Mouse (Mus musculus) thymus, adult 2 months (tissue): ENCODE results near the gene Spire2. TPM values are rescaled to one million over a fixed set of nuclear protein-coding genes. Genes with fewer than 3 reads are reported as not detected.

Experiments
- DNase-seq: peaks from one replicate; pipeline ENCODE4 v3.0.0; 2021
- H3K27ac ChIP-seq: fragments of 200-500 bp; 2 replicates; pipeline ENCODE4 v1.5.1; 2012; ENCODE audit warnings: low read length, control low read depth; ENCODE audit not compliant: control insufficient read depth, insufficient read depth
- H3K27me3 ChIP-seq: fragments of 200-500 bp; 2 replicates; pipeline ENCODE4 v1.6.1; 2012; ENCODE audit warnings: mild to moderate bottlenecking, low read length, moderate library complexity, mixed read lengths; ENCODE audit not compliant: control insufficient read depth, insufficient read depth
- H3K36me3 ChIP-seq: fragments of 200-500 bp; 2 replicates; pipeline ENCODE4 v1.6.1; 2012; ENCODE audit warnings: mild to moderate bottlenecking, low read length, moderate library complexity; ENCODE audit not compliant: control insufficient read depth, insufficient read depth
- H3K4me1 ChIP-seq: fragments of 200-500 bp; replicated peaks from 2 replicates; pipeline ENCODE4 v1.6.1; 2012; ENCODE audit warnings: low read length; ENCODE audit not compliant: control insufficient read depth, insufficient read depth
- H3K4me3 ChIP-seq: fragments of 200-500 bp; 2 replicates; pipeline ENCODE4 v1.5.1; 2012; ENCODE audit warnings: mild to moderate bottlenecking, low read length, control low read depth, moderate library complexity; ENCODE audit not compliant: control insufficient read depth, insufficient read depth
- CTCF ChIP-seq: fragments of 200-500 bp; IDR thresholded peaks from 2 replicates; pipeline ENCODE4 v1.5.1; 2012; ENCODE audit warnings: mild to moderate bottlenecking, control low read depth, low read length, moderate library complexity, borderline replicate concordance; ENCODE audit not compliant: control insufficient read depth, poor library complexity, insufficient read depth; ENCODE audit errors: extremely low read depth
- POLR2A ChIP-seq: fragments of 200-500 bp; IDR thresholded peaks from 2 replicates; pipeline ENCODE4 v1.6.1; 2012; ENCODE audit warnings: mild to moderate bottlenecking, low read length, control low read depth, moderate library complexity; ENCODE audit not compliant: control insufficient read depth, poor library complexity, insufficient read depth; ENCODE audit errors: extremely low read depth
- WGBS: fragments of 180-500 bp; shearing (Covaris S2); methylation state at CpG from one replicate; pipeline ENCODE4 v1.1.7; 2018; 5-methylcytosine and 5-hydroxymethylcytosine counted together
- polyA plus RNA-seq: library from polyadenylated mRNA; depleted of rRNA; stranded (reverse); fragments of >200 nt; gene quantifications from 2 replicates; pipeline ENCODE4 v1.2.3, GENCODE M21; 2012

The Spire2 gene
- polyA plus RNA-seq, 1 experiment = 2.1 TPM

DNA sequence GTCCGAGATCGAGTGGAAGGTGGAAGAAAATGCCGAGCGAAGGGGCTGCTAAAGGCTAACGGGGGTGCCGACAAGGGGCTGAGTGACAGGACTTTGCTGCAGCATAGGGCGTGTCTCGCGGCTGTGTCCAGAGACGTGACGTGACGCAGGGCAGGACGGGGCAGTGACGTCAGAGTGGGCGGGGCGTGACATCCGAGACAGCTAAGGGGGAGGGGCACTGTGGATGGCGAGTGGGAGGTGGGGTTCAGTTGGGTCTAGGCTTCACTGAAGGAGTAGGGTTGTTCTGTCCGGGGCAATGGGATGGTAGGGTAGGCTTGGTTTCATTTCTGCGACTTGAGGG, 41.7 kb downstream of the Spire2 start:
- WGBS = under 1% methylated on average over 20 of the region's 20 CpGs

DNA sequence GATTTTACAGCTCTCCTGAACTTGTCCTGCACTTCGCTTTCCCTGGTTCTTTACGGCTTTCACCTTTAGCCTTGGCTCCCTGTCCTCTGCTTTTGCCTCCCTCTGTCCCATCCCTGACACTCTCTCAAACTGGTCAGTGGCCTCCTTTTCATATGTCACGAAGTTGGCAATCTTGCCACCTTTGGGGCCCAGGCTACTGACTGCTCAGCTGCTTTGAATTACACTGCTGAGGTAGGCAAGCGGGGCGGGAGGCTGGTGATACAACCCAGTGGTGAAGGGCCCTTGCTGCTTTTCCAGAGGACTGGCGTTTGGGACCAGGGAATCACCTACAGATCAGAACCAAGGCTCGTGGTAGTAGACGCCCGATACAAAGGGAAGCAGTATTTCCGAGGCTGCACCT, 43.2 kb downstream of the Spire2 start:
- Histone ChIP-seq H3K4me3 (no peak overlapping the region), H3K27ac (no peak overlapping the region), H3K4me1 (peaks cover 8% of the 10 kb centered on the region; the same call in 1 of the 2 replicates), H3K36me3 (no peaks in the 10 kb centered on the region), H3K27me3 (no peaks in the 10 kb centered on the region)
- TF ChIP-seq POLR2A = no peak
- no peak for TF ChIP-seq CTCF
- no peak for DNase-seq
- 89% methylated on average over 10 of the region's 10 CpGs for WGBS

More for the DNA sequence above, 41.7 kb downstream of the Spire2 start:
- no peaks in the 10 kb centered on the region for H3K36me3 ChIP-seq
- peak overlapping the region; percentile 68 for H3K4me3 ChIP-seq
- TF ChIP-seq CTCF = no peak
- TF ChIP-seq POLR2A = no peak
- H3K27ac ChIP-seq = peak overlapping the region; percentile 45
- no peaks in the 10 kb centered on the region for H3K27me3 ChIP-seq
- peaks cover 8% of the 10 kb centered on the region; the same call in 1 of the 2 replicates for H3K4me1 ChIP-seq
- peak; percentile 94 for DNase-seq

DNA sequence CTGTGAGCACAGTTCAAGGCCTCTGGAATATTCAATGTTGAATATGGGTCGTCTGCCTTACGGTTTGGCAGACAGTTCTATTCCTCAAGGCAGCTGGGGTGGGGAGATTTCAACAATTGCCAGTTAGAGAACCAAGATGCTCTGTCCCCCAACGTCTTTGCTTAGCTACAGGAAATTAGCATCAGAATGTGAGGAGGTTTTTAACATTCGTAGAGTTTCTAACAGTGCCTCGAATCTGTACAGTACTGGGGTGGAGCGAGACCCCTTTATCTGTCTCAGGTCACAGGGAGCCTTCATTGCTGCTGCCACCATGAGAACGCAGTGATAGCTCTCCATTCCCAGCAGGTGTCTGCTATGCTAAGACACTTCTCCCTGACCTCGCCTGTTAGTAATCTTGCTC, 43.6 kb downstream of the Spire2 start:
- Histone ChIP-seq H3K27me3 (no peaks in the 10 kb centered on the region), H3K4me1 (peaks cover 8% of the 10 kb centered on the region; the same call in 1 of the 2 replicates), H3K36me3 (no peaks in the 10 kb centered on the region), H3K4me3 (no peak overlapping the region), H3K27ac (no peak overlapping the region)
- WGBS = 83% methylated on average over 8 of the region's 8 CpGs
- no peak for TF ChIP-seq CTCF
- no peak for TF ChIP-seq POLR2A
- DNase-seq = no peak

DNA sequence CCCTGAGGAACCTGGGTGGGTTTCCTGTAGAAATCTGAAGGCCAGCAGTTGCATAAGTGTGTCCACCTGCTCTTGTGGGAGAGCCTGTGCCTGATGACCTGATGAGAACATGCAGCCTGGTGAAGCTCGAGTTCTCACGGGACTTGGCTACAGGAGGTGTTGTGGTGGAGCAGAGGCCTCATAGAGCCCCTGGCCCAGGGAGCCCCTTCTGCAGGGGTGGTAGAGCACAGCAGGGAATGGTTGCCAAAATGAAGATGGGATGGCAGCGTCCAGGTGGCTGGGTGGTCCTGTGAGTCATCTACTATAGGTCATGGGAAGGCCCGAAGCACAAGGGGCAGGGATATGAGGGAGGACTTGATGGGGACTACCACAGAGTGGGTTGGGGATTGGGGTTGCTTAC, 49.2 kb downstream of the Spire2 start:
- H3K27me3 ChIP-seq = no peaks in the 10 kb centered on the region
- no peak for DNase-seq
- peaks cover 38% of the 10 kb centered on the region for H3K36me3 ChIP-seq
- H3K4me1 ChIP-seq = no peaks in the 10 kb centered on the region
- no peak overlapping the region for H3K27ac ChIP-seq
- H3K4me3 ChIP-seq = no peak overlapping the region
- TF ChIP-seq POLR2A (no peak), CTCF (no peak)
- 96% methylated on average over 4 of the region's 4 CpGs for WGBS

DNA sequence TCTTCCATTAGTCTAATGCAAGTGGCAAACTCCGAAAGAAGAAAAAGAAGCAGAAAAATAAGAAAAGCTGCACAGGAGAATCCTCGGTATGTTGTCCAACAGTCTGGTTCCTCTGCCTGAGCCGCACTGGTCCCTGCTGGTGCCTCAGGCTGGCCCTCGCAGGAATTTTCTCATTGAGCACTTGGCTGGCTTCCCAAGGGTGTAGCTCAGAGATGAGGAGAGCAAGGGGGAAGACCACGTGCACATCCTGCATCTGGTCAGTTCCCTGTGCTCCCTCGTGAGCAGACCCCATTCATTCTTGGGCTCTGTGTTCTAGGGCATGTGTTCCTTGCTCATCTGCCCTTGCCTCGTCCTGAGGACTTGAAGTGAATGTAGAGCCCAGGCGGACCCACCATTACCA, 50.0 kb downstream of the Spire2 start:
- 89% methylated on average over 8 of the region's 8 CpGs for WGBS
- Histone ChIP-seq H3K4me3 (no peak overlapping the region), H3K4me1 (no peaks in the 10 kb centered on the region), H3K36me3 (peaks cover 42% of the 10 kb centered on the region), H3K27ac (no peak overlapping the region), H3K27me3 (no peaks in the 10 kb centered on the region)
- no peak for DNase-seq
- no peak for TF ChIP-seq CTCF
- TF ChIP-seq POLR2A = no peak

DNA sequence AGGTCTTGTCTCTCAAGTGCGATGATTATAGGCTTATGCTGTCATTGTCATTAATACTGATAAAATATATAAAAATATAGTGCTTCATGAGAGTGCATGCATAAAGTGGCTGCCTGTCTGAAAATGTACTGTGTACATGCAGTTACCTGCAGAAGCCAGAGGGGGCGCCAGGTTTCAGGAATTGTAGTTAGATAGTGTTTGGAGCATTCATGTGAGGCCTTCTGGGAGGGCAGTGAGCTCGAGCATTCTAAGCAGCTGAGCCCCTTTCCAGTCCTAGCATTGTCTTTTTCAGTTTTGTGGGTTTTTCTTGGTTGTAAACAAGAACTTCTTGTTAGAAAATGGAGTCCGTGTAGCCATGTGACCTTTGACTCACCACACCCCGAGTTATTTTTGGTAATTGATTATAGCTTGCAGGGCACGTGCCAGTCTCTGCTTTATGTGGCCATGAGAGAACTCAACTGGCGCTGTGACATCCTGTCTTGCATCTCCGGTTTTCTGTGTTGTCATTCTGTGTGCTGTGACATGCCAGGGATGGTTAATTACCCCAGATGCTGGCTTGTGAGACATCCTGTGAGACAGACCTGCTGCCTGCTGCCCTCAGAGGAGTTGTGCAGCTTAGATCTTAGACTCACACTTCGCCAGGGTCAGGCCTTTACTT, 52.5 kb downstream of the Spire2 start:
- peak overlapping the region; percentile 5; the same call in 1 of the 2 replicates for H3K27ac ChIP-seq
- no peaks in the 10 kb centered on the region for H3K27me3 ChIP-seq
- no peaks in the 10 kb centered on the region; the same call in 1 of the 2 replicates for H3K4me1 ChIP-seq
- peaks cover 64% of the 10 kb centered on the region for H3K36me3 ChIP-seq
- WGBS = 64% methylated on average over 9 of the region's 9 CpGs
- TF ChIP-seq POLR2A (no peak), CTCF (no peak)
- H3K4me3 ChIP-seq = no peak overlapping the region
- DNase-seq = peak; percentile 60
